28 mouse cellular contexts compared by ENCODE assay signal in the genomic region with DNA sequence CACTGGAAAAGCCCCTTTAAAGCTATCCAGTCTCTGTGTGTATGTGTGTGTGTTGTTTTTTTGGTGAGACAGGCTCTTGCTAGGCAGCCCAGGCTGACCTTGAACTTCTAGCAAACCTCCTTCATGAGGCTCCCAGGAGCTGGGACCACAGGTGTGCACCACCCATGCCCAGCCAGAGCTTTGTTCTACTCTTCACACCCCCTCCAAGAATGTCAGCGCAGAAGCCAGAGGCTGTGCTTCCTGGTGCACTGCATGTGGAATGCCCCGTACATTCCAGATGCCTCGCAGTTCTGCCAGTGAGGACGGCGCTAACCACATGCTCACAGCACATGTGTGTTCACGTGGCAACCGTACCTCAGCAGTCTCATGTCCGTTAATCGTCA. TPM values are rescaled to one million over a fixed set of nuclear protein-coding genes. Genes with fewer than 3 reads are reported as not detected.
A peak's percentile ranks its signal among the peaks of the same experiment; 100 is the strongest.
DNase-seq lines count a peak whose midpoint lies in the region; ATAC-seq and TF ChIP-seq lines count a peak whose summit lies in the region.
"Had no signal": no experiment of that assay in that cellular context is flagged by ENCODE, and none has a peak within 500 bp of the region (broad histone marks: within the 10 kb centered on the region; RNA-seq: fewer than 3 reads in every experiment).

No protein-coding gene starts in this region.

- H3K9me3 ChIP-seq in neural tube, embryonic 11.5 days (ENCODE audit: control insufficient read depth, low read length), result no peaks in the 10 kb centered on the region
- no peaks in the 10 kb centered on the region for H3K9me3 ChIP-seq in intestine, postnatal 0 days (ENCODE audit: control insufficient read depth)
- H3K9me3 ChIP-seq: embryonic facial prominence, embryonic 15.5 days; heart, embryonic 15.5 days; midbrain, embryonic 15.5 days had no signal

- ATAC-seq in neural tube, embryonic 11.5 days (ENCODE audit: insufficient read depth, low FRiP score, low TSS enrichment), result no peak
- no peak for ATAC-seq in intestine, postnatal 0 days
- peak; percentile 2 for ATAC-seq in megakaryocyte-erythroid progenitor cell, adult 5-6 weeks (replicated peaks; ENCODE audit: low FRiP score, low TSS enrichment, poor library complexity, severe bottlenecking)
- ATAC-seq: hindbrain, postnatal 0 days; midbrain, embryonic 15.5 days; Patski had no signal

- no peak overlapping the region for H3K4me2 ChIP-seq in neural tube, embryonic 11.5 days (ENCODE audit: low read depth)
- no peak overlapping the region for H3K4me2 ChIP-seq in intestine, postnatal 0 days (replicated peaks; ENCODE audit: low read depth)
- H3K4me2 ChIP-seq: embryonic facial prominence, embryonic 15.5 days; heart, embryonic 15.5 days; midbrain, embryonic 15.5 days had no signal

- WGBS in neural tube, embryonic 11.5 days, result 96% methylated on average over 9 of the region's 9 CpGs
- WGBS in intestine, postnatal 0 days, result 84% methylated on average over 9 of the region's 9 CpGs

- DNase-seq in neural tube, embryonic 11.5 days (ENCODE audit: low spot score), result no peak
- no peak for DNase-seq in neural tube, embryonic 10.5 days (ENCODE audit: extremely low spot score, low spot score)
- peak; percentile 89 for DNase-seq in R1 (ENCODE audit: low read depth, low spot score)
- no peak for DNase-seq in lung, postnatal 36 days
- no peak for DNase-seq in urinary bladder, postnatal 14 days (ENCODE audit: low spot score)
- DNase-seq: adrenal gland, postnatal 36 days; cerebellum, adult 18-20 months; cerebellum, postnatal 36 days; gastrocnemius, adult 2 months; kidney, adult 2 months; kidney, postnatal 36 days; left cerebral cortex, postnatal 4 days; lung, postnatal 10 days; right cerebral cortex, postnatal 25 days; thymus, postnatal 4 days had no signal

- no peaks in the 10 kb centered on the region for H3K27me3 ChIP-seq in neural tube, embryonic 11.5 days (ENCODE audit: control insufficient read depth, insufficient read depth, low read length)
- no peaks in the 10 kb centered on the region for H3K27me3 ChIP-seq in intestine, postnatal 0 days (replicated peaks; ENCODE audit: control insufficient read depth, insufficient read depth, low read length)
- H3K27me3 ChIP-seq: embryonic facial prominence, embryonic 15.5 days; heart, embryonic 15.5 days; midbrain, embryonic 15.5 days; Patski had no signal

- TF ChIP-seq CTCF in intestine, postnatal 0 days (IDR thresholded peaks at IDR 0.05; ENCODE audit: low read depth), result no peak

- H3K36me3 ChIP-seq in neural tube, embryonic 11.5 days (ENCODE audit: control insufficient read depth, insufficient read depth, low read length), result peaks cover 14% of the 10 kb centered on the region
- peaks cover 95% of the 10 kb centered on the region for H3K36me3 ChIP-seq in intestine, postnatal 0 days (ENCODE audit: control insufficient read depth, insufficient read depth)

- H3K27ac ChIP-seq in neural tube, embryonic 11.5 days (ENCODE audit: low read depth, low read length), result 0 out of 2 replicates have a peak overlapping the region, but pooled peaks have one; percentile 11
- peak overlapping the region; percentile 5; the same call in 1 of the 2 replicates for H3K27ac ChIP-seq in intestine, postnatal 0 days (ENCODE audit: low read depth, low read length)
- H3K27ac ChIP-seq: embryonic facial prominence, embryonic 15.5 days; gastrocnemius, adult 2 months; heart, embryonic 15.5 days; hindbrain, postnatal 0 days; left cerebral cortex, adult 2 months; midbrain, embryonic 15.5 days had no signal

- no peak overlapping the region for H3K4me3 ChIP-seq in neural tube, embryonic 11.5 days (ENCODE audit: low read depth, low read length)
- H3K4me3 ChIP-seq in intestine, postnatal 0 days (ENCODE audit: low read depth, low read length), result no peak overlapping the region
- H3K4me3 ChIP-seq: embryonic facial prominence, embryonic 15.5 days; gastrocnemius, adult 2 months; heart, embryonic 15.5 days; left cerebral cortex, adult 2 months; midbrain, embryonic 15.5 days; myocyte had no signal

- no peak overlapping the region for H3K9ac ChIP-seq in neural tube, embryonic 11.5 days (ENCODE audit: low read length)
- H3K9ac ChIP-seq in intestine, postnatal 0 days (ENCODE audit: low read depth, low read length), result no peak overlapping the region
- H3K9ac ChIP-seq: embryonic facial prominence, embryonic 15.5 days; heart, embryonic 15.5 days; midbrain, embryonic 15.5 days had no signal

- no peaks in the 10 kb centered on the region for H3K4me1 ChIP-seq in neural tube, embryonic 11.5 days (ENCODE audit: control insufficient read depth, insufficient read depth, low read length)
- no peaks in the 10 kb centered on the region for H3K4me1 ChIP-seq in intestine, postnatal 0 days (replicated peaks; ENCODE audit: control insufficient read depth, insufficient read depth, low read length)
- H3K4me1 ChIP-seq: embryonic facial prominence, embryonic 15.5 days; heart, embryonic 15.5 days; midbrain, embryonic 15.5 days had no signal

RNA-seq across cellular contexts. Expression of a gene that starts 14.4 kb away (rescaled TPM):
- polyA plus RNA-seq in neural tube, embryonic 11.5 days (2014; fragmentation: Nextera tagmentation; extraction: Ambion mirVana), result not detected in 2 replicates
- polyA plus RNA-seq in intestine, postnatal 0 days (2015; fragmentation: Nextera tagmentation; extraction: Ambion mirVana), result not detected in 2 replicates
- not detected in 2 replicates for total RNA-seq in megakaryocyte-erythroid progenitor cell, adult 5-6 weeks (2014; fragmentation: Nextera tagmentation)
- total RNA-seq in megakaryocyte-erythroid progenitor cell, adult 5-6 weeks (2017), result not detected in 2 replicates
- total RNA-seq: adrenal gland, postnatal 36 days; gastrocnemius, adult 2 months; hindbrain, postnatal 0 days; left cerebral cortex, adult 2 months; left cerebral cortex, postnatal 4 days; liver, adult 2 months; megakaryocyte, adult 5-6 weeks had no signal
- polyA plus RNA-seq: embryonic facial prominence, embryonic 15.5 days; forebrain, embryonic 11.5 days; gonadal fat pad, adult 2 months; heart, embryonic 15.5 days; hindbrain, postnatal 0 days; kidney, adult 2 months; liver, adult 2 months; midbrain, embryonic 15.5 days; myocyte had no signal

RNA-seq across cellular contexts. Expression of a gene that starts 26.5 kb away (rescaled TPM):
- 51.8 and 53.4 TPM in 2 replicates for polyA plus RNA-seq in neural tube, embryonic 11.5 days (2014; fragmentation: Nextera tagmentation; extraction: Ambion mirVana)
- polyA plus RNA-seq in intestine, postnatal 0 days (2015; fragmentation: Nextera tagmentation; extraction: Ambion mirVana), result 50.1 and 55.4 TPM in 2 replicates
- 169 and 191 TPM in 2 replicates for total RNA-seq in megakaryocyte-erythroid progenitor cell, adult 5-6 weeks (2014; fragmentation: Nextera tagmentation)
- total RNA-seq in megakaryocyte-erythroid progenitor cell, adult 5-6 weeks (2017), result 249 and 329 TPM in 2 replicates

RNA-seq across cellular contexts. Expression of a gene that starts 26.8 kb away (rescaled TPM):
- 131 and 132 TPM in 2 replicates for polyA plus RNA-seq in neural tube, embryonic 11.5 days (2014; fragmentation: Nextera tagmentation; extraction: Ambion mirVana)
- polyA plus RNA-seq in intestine, postnatal 0 days (2015; fragmentation: Nextera tagmentation; extraction: Ambion mirVana), result 81.4 and 84.5 TPM in 2 replicates
- 160 and 164 TPM in 2 replicates for total RNA-seq in megakaryocyte-erythroid progenitor cell, adult 5-6 weeks (2014; fragmentation: Nextera tagmentation)
- 73.3 and 92.6 TPM in 2 replicates for total RNA-seq in megakaryocyte-erythroid progenitor cell, adult 5-6 weeks (2017)

RNA-seq across cellular contexts. Expression of a gene that starts 49.9 kb away (rescaled TPM):
- polyA plus RNA-seq in neural tube, embryonic 11.5 days (2014; fragmentation: Nextera tagmentation; extraction: Ambion mirVana), result 0.09 TPM in 2 replicates
- not detected in 2 replicates for polyA plus RNA-seq in intestine, postnatal 0 days (2015; fragmentation: Nextera tagmentation; extraction: Ambion mirVana)
- total RNA-seq in megakaryocyte-erythroid progenitor cell, adult 5-6 weeks (2014; fragmentation: Nextera tagmentation), result not detected in 2 replicates
- 0.19 and 0.38 TPM in 2 replicates for total RNA-seq in megakaryocyte-erythroid progenitor cell, adult 5-6 weeks (2017)
- total RNA-seq: gastrocnemius, adult 2 months; liver, adult 2 months had no signal
- polyA plus RNA-seq: embryonic facial prominence, embryonic 15.5 days; liver, adult 2 months; myocyte had no signal
